Mouse (Mus musculus) embryo, embryonic 11.5 days (tissue): ENCODE measurements around the gene Ccdc30.

ENCODE experiments used
- DNase-seq: peaks from one replicate; pipeline ENCODE4 v3.0.0-alpha.2; 2012; ENCODE audit warnings: low read depth, low spot score

Ccdc30 gene

GRCm38 (mm10) chr4:119417270-119417669 is 1.9 kb upstream of the Ccdc30 start:
- no peak for DNase-seq

GRCm38 (mm10) chr4:119412791-119413190 is 2.5 kb downstream of the Ccdc30 start:
- DNase-seq: no peak

- no peak for DNase-seq
Observed at GRCm38 (mm10) chr4:119411877-119412650, 3.3 kb downstream of the Ccdc30 start.

GRCm38 (mm10) chr4:119403431-119403830 is 11.9 kb downstream of the Ccdc30 start:
- DNase-seq: no peak

GRCm38 (mm10) chr4:119400896-119401295 is 14.4 kb downstream of the Ccdc30 start:
- no peak for DNase-seq

GRCm38 (mm10) chr4:119398751-119399150 is 16.6 kb downstream of the Ccdc30 start:
- no peak for DNase-seq

GRCm38 (mm10) chr4:119390369-119390768 is 25.0 kb downstream of the Ccdc30 start:
- peak; percentile 8 for DNase-seq

- no peak for DNase-seq
Observed at GRCm38 (mm10) chr4:119389184-119389583, 26.1 kb downstream of the Ccdc30 start.

- DNase-seq: no peak
Observed at GRCm38 (mm10) chr4:119381471-119382190, 33.7 kb downstream of the Ccdc30 start.

GRCm38 (mm10) chr4:119369460-119369859 is 45.9 kb downstream of the Ccdc30 start:
- DNase-seq: no peak

GRCm38 (mm10) chr4:119366758-119367526 is 48.4 kb downstream of the Ccdc30 start:
- no peak for DNase-seq

GRCm38 (mm10) chr4:119362231-119362630 is 53.1 kb downstream of the Ccdc30 start:
- no peak for DNase-seq

GRCm38 (mm10) chr4:119359196-119359971 is 55.9 kb downstream of the Ccdc30 start:
- peak; percentile 11 for DNase-seq

- no peak for DNase-seq
Observed at GRCm38 (mm10) chr4:119345508-119345907, 69.8 kb downstream of the Ccdc30 start.

GRCm38 (mm10) chr4:119338861-119339361 is 76.4 kb downstream of the Ccdc30 start:
- DNase-seq: peak; percentile 46

- no peak for DNase-seq
Observed at GRCm38 (mm10) chr4:119338422-119338821, 76.9 kb downstream of the Ccdc30 start.

- no peak for DNase-seq
Observed at GRCm38 (mm10) chr4:119333487-119333886, 81.8 kb downstream of the Ccdc30 start.

GRCm38 (mm10) chr4:119320896-119321550 is 94.3 kb downstream of the Ccdc30 start:
- no peak for DNase-seq

GRCm38 (mm10) chr4:119320131-119320830 is 95.0 kb downstream of the Ccdc30 start, which contains the start of gene Ppih:
Gene Ppih, minus strand, starts transcription at chr4:119320546.
- DNase-seq: peak; percentile 88

- DNase-seq: no peak
Observed at GRCm38 (mm10) chr4:119313756-119314155, 101.6 kb downstream of the Ccdc30 start.
